Mouse (Mus musculus) natural killer cell, adult 2 months (primary cell): ENCODE data around the gene Rps6ka5.

Experiments
- DNase-seq, 2 experiments: peaks; one replicate each; pipeline ENCODE4 v3.0.0; 2022; ENCODE audit warnings: low spot score in 2 of 2

Rps6ka5 gene

DNA sequence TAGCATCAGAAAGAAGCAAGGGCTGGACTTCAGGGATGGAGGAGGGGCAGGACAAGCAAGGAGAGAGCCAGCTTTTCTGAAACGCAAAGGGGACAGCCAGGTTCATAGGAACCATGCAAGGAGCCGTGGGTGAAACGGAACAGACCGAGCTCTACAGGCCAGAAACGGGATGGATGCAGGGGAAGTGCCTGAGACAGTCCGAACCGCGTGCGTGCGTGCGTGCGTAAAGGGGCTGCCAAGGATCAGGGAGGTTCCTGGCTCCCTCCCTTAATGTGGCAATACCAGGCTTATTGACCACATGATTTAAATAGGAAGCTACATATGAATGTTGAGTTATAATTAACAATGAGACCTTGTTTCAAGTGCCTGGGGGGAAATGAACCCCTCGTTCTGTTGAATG, 227.3 kb downstream of the Rps6ka5 start:
- no peak for DNase-seq
